Mouse (Mus musculus): ENCODE results near the gene Ihh. TPM values are rescaled to one million over a fixed set of nuclear protein-coding genes. Genes with fewer than 3 reads are reported as not detected.

Gene Ihh
- polyA plus RNA-seq, 1 experiment from 2014 or later, result 0.12 TPM

DNA sequence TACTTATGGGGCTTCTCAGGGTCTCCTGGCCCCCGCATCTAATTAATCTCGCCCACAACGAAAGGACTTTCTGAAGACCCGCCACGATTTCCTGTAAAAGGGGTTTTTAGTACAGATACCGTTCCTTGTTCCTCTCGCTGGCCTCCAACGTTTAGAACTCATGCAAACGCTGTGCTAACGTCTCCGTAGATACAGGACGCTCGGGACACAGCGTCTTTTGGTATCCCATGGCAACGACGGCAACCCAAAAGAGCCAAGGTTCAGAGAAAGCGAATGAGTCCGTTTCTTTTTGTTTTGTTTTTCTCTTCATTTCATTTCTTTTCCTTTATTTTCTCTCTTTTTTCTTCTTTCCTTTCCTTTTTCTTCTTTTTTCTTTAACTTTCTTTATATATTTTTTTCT, 16.1 kb downstream of the Ihh start, which contains the start of gene Cfap65:
Gene Cfap65, minus strand, starts transcription at position 198 of the 400 bp plus-strand sequence.
- peak; percentile 58 for DNase-seq (ENCODE audit: low spot score)
- H3K27ac ChIP-seq (replicated peaks), result no peak within 1 kb of the TSS
- WGBS, result 3% methylated on average over 18 of the region's 18 CpGs
- peak within 1 kb of the TSS; percentile 51 for H3K4me3 ChIP-seq
- H3K9me3 ChIP-seq (replicated peaks), result no peaks in the 10 kb centered on the region
- H3K4me1 ChIP-seq, result peaks cover 6% of the 10 kb centered on the region; the same call in 1 of the 2 replicates
- H3K36me3 ChIP-seq, result no peaks in the 10 kb centered on the region
- peaks cover 55% of the 10 kb centered on the region for H3K27me3 ChIP-seq (ENCODE audit: low read depth, poor library complexity, severe bottlenecking)

DNA sequence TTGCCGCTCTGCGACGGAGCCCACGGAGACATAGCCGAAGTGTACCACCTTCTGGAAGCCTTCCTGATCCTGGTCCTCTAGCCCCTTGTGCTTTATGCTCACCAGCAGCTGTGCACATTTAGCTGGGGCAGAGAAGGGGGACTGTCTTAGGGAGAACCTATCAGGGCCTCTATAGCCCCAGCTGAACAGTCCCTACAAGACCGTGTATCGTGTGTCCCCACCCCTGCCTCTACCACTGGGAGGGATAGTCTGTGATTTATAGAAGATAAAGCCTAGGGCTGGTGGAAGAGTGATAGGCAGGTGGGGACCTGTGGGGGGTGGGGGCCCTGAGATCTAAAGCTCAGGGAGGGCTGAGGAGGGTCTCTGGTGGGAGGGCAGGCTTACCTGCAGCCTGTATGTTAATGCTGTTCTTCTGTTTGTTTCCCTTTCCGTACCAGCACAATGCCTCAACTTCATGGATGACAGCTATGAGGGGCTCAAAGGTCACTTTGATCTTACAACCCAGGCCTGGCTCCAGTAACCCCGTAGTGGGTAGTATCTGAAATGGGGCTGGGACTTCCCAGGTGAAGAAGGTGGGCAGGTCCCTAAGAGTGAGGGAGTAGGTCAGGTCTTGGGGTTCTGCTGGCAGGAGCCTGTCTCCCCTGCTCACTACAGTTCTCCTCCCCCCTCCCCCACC, 23.7 kb downstream of the Ihh start:
- Histone ChIP-seq H3K27me3 (ENCODE audit: low read depth, poor library complexity, severe bottlenecking) (peaks cover 41% of the 10 kb centered on the region), H3K4me3 (no peak overlapping the region), H3K36me3 (no peaks in the 10 kb centered on the region)

DNA sequence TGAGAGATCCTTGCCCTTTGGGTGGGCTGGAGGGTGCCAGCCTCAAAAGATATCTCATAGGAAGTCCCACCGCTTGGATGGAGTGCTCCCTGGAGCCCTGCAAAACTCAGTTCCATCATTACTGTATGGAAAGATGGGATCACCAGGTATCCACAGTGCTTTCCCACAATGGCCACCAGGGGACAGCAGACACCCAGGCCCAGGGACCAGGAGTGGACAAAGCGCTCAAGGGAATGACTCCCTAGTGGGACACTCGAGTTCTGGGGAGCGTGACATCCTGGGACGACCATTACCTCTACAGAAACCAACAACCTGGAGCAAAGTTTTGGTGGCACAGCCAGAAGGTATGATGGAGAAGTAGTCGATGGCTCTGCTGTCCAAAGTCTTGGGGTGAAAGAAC, 24.8 kb downstream of the Ihh start:
- Histone ChIP-seq H3K27me3 (ENCODE audit: low read depth, poor library complexity, severe bottlenecking) (peaks cover 46% of the 10 kb centered on the region), H3K9me3 (replicated peaks) (no peaks in the 10 kb centered on the region), H3K27ac (replicated peaks) (no peak overlapping the region), H3K4me1 (no peaks in the 10 kb centered on the region), H3K4me3 (no peak overlapping the region), H3K36me3 (no peaks in the 10 kb centered on the region)
- DNase-seq (ENCODE audit: low spot score), result peak; percentile 54
- WGBS, result 41% methylated on average over 6 of the region's 6 CpGs

More for the DNA sequence above, 23.7 kb downstream of the Ihh start:
- DNase-seq (ENCODE audit: low spot score), result no peak
- no peaks in the 10 kb centered on the region for H3K9me3 ChIP-seq (replicated peaks)
- H3K27ac ChIP-seq (replicated peaks), result no peak overlapping the region
- no peaks in the 10 kb centered on the region for H3K4me1 ChIP-seq
- 85% methylated on average over 9 of the region's 9 CpGs for WGBS

DNA sequence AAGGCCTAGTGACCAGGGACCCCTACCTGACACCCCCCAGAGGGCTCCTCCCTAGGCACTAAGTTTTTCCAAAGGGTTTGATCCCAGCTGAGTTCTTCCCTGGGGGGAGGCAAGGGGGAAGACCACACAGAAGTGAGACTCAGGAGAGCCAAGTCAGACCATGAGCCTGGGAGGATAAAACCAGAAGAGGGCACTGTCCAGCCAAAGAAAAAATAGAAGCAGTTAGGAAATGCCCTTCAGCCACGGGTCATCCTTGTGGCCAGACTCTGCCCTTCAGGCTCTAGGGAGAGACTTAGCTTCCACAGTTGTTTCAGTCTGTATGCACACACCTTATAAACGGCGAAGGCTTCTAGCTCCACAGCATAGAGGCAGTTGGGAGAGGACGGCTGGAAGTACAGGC, 27.0 kb downstream of the Ihh start:
- Histone ChIP-seq H3K36me3 (no peaks in the 10 kb centered on the region), H3K4me3 (no peak overlapping the region), H3K27ac (replicated peaks) (no peak overlapping the region), H3K9me3 (replicated peaks) (no peaks in the 10 kb centered on the region), H3K4me1 (no peaks in the 10 kb centered on the region), H3K27me3 (ENCODE audit: low read depth, poor library complexity, severe bottlenecking) (peaks cover 51% of the 10 kb centered on the region)
- DNase-seq (ENCODE audit: low spot score), result no peak
- 71% methylated on average over 4 of the region's 4 CpGs for WGBS

DNA sequence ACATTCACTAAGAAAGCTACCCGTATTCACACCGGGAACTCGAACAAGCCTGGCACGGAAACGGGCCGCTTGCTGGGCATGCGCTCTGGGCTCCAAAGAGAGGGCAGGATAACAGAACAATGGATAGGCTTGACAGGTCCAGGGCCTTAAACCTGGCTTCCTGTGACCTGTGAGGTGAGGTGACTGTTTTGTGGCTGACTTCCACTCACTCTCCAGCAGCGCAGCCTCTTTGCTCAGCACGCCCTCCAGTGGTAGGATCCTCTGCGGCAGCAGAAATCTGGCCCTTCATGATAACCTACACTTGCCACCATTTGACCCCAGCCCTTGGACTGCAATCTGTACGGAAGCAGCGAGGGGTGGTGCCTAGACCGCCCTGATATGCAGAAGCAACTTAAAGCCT, 35.8 kb downstream of the Ihh start:
- 33% methylated on average over 13 of the region's 13 CpGs for WGBS
- Histone ChIP-seq H3K27me3 (ENCODE audit: low read depth, poor library complexity, severe bottlenecking) (peaks cover 52% of the 10 kb centered on the region), H3K4me3 (peak overlapping the region; percentile 9; the same call in 1 of the 2 replicates), H3K9me3 (replicated peaks) (no peaks in the 10 kb centered on the region), H3K4me1 (peaks cover 13% of the 10 kb centered on the region), H3K36me3 (no peaks in the 10 kb centered on the region), H3K27ac (replicated peaks) (no peak overlapping the region)
- DNase-seq (ENCODE audit: low spot score), result no peak

DNA sequence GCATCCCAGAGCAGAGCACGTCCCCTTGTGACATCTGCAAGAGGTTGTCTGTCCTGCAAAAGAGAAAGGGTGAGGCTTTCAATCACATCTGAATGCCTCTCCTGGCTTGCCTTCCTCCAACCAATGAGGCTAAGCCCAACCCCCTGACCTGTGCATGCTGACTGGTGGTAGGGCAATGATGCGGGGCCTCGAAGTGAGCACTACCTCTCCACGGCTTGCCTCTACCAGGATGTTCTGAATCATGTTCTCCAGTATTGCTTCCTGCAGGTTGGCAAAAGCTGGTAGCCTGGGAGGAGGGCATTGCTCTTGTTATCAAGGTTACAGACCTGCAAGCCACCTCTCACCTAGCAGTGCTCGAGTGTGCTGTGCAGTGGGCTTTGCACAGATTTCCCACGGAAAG, 49.3 kb downstream of the Ihh start:
- no peaks in the 10 kb centered on the region for H3K9me3 ChIP-seq (replicated peaks)
- no peaks in the 10 kb centered on the region for H3K36me3 ChIP-seq
- H3K4me3 ChIP-seq, result no peak overlapping the region
- H3K4me1 ChIP-seq, result peaks cover 30% of the 10 kb centered on the region
- no peak overlapping the region for H3K27ac ChIP-seq (replicated peaks)
- 33% methylated on average over 6 of the region's 6 CpGs for WGBS
- DNase-seq (ENCODE audit: low spot score), result no peak
- H3K27me3 ChIP-seq (ENCODE audit: low read depth, poor library complexity, severe bottlenecking), result peaks cover 97% of the 10 kb centered on the region

DNA sequence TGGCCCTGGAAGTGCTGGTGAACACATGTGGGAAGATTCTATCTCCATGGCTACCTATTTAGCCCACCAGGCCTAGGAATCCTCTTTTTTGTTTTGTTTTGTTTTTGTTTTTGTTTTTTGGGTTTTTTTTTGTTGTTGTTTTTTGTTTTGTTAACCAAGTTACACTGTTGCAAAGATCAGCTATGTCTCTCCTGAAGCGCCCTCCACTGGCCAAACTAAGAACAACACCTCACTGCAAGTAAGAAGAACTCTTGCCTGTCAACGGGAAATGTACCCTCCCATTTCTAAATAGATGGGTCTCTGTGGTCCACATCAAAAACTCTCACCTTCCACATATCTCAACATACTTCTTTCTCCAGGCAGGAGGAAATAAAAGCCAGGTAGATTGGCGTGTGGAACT, 49.8 kb downstream of the Ihh start:
- WGBS, result 7% methylated on average over 3 of the region's 3 CpGs
- Histone ChIP-seq H3K27ac (replicated peaks) (no peak overlapping the region), H3K4me3 (no peak overlapping the region), H3K27me3 (ENCODE audit: low read depth, poor library complexity, severe bottlenecking) (peaks cover 99% of the 10 kb centered on the region), H3K9me3 (replicated peaks) (no peaks in the 10 kb centered on the region), H3K36me3 (no peaks in the 10 kb centered on the region), H3K4me1 (peaks cover 33% of the 10 kb centered on the region)
- DNase-seq (ENCODE audit: low spot score), result peak; percentile 69

DNA sequence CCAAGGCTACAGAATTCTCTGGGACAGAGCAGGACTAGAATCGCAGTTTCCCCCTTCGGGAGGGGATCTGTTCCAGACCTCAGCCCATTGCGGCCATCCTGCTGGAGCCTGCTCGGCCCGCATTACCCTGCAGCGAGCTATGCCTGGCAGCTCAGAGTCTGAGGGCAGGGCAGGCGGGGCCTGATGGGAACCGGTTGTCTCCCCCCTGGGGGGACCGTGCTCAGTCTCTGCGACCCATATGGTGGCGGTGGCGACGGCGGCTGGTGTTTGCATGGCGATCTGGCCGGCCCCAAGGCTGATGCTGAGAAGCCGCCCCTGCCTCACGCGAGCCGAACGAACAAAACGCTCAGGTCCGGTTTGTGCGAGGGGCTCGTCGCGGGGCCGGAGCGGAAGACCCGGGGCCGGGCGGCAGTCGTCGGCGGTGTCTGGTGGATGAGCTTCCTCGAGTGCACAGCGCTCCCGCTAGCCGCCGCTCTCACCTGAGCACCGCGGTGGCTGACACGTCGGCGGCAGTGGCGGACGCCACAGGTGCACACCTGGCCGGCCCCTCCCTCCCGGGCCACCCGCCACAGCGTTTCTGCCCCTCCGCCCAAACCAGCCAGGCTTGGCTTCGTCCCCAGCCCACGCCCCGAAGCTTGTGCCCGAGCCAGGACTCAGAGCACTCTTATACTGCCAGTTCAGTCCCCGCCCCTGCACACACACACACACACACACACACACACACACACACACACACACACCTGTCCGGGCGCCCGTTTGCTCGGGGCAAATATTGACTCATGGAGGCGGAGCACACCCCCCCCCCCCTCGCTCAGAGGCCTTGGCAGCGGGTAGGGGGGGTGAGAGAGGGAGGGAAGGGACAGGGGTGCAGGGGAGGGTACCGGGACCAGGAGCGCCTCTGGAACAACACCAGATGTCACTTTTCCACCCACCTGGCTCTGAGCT, 50.9 kb downstream of the Ihh start:
- DNase-seq (ENCODE audit: low spot score), result peak; percentile 55
- H3K27me3 ChIP-seq (ENCODE audit: low read depth, poor library complexity, severe bottlenecking), result peaks cover 99% of the 10 kb centered on the region
- no peaks in the 10 kb centered on the region for H3K36me3 ChIP-seq
- H3K4me3 ChIP-seq, result peak overlapping the region; percentile 53
- WGBS, result under 1% methylated on average over 59 of the region's 66 CpGs
- peaks cover 39% of the 10 kb centered on the region for H3K4me1 ChIP-seq
- H3K27ac ChIP-seq (replicated peaks), result no peak overlapping the region
- H3K9me3 ChIP-seq (replicated peaks), result no peaks in the 10 kb centered on the region

DNA sequence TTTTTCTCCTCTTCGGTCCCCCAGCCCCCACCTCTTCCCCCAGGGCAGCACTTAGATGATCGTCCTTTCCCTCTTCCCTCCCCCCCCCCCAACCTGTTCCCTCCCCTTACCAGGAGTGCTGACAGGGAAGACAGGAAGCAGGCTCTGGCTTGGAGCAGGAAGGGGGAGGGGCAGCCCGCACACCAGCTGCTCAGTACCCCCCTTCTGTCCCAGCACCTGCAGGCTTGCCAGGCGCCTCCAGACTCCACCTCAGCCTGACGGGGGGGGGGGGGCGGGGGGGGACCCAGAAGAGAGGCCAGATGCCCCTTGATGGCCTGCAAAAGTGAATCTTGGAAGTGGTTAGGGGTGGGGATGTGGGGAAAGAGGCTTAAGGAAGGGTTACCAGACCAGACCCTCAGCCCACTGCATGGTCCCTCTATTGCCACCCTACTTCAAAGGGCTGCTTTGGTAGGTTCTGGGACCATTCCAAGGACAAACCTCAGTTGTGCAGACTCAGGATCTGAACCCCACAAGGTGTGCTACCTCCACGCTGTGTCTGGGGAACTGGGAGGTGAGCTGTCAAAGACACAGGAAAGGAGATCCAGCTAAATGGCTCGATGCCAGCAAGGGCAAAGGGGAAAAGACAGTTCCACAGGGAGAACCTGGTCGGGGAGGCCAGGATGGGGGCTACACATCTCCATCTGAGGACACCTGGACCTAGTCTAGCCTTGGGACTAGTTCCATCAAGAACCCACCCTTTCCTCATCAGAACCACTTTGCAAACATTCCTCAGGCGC, 52.6 kb downstream of the Ihh start:
- Histone ChIP-seq H3K36me3 (no peaks in the 10 kb centered on the region), H3K4me3 (no peak overlapping the region), H3K4me1 (peaks cover 41% of the 10 kb centered on the region), H3K27me3 (ENCODE audit: low read depth, poor library complexity, severe bottlenecking) (peaks cover 100% of the 10 kb centered on the region), H3K27ac (replicated peaks) (no peak overlapping the region), H3K9me3 (replicated peaks) (no peaks in the 10 kb centered on the region)
- WGBS, result 8% methylated on average over 9 of the region's 10 CpGs
- DNase-seq (ENCODE audit: low spot score), result no peak

DNA sequence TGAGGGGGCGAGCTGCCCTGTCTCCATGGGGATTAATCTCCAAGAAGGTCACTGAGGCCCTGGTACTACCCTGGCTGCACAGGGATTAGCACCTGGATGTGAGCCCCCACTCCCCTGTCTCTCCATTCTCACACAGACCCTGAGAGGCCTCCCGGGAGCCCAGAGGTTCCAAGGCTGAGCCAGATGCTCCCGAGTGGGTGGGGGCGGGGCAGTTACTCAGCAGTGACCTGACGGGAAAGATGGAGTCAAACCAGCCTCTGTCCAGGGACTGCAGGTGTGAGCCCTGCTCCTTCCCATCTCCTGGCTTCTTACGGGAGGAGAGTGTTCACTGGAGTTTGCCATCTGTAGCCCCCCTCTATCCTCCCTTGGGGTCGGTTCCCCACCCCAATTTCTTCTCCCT, 53.5 kb downstream of the Ihh start:
- no peak for DNase-seq (ENCODE audit: low spot score)

More for the DNA sequence above, 53.5 kb downstream of the Ihh start:
- Histone ChIP-seq H3K27me3 (ENCODE audit: low read depth, poor library complexity, severe bottlenecking) (peaks cover 100% of the 10 kb centered on the region), H3K36me3 (no peaks in the 10 kb centered on the region), H3K4me1 (peaks cover 49% of the 10 kb centered on the region), H3K27ac (replicated peaks) (no peak overlapping the region), H3K4me3 (no peak overlapping the region), H3K9me3 (replicated peaks) (no peaks in the 10 kb centered on the region)
- WGBS, result 3% methylated on average over 7 of the region's 7 CpGs
